Mouse (Mus musculus) kidney, adult 11 months (tissue): ENCODE data around the gene Ccl25.

Experiments used
- DNase-seq: peaks from one replicate; pipeline ENCODE4 v3.0.0; 2022

Gene Ccl25

DNA sequence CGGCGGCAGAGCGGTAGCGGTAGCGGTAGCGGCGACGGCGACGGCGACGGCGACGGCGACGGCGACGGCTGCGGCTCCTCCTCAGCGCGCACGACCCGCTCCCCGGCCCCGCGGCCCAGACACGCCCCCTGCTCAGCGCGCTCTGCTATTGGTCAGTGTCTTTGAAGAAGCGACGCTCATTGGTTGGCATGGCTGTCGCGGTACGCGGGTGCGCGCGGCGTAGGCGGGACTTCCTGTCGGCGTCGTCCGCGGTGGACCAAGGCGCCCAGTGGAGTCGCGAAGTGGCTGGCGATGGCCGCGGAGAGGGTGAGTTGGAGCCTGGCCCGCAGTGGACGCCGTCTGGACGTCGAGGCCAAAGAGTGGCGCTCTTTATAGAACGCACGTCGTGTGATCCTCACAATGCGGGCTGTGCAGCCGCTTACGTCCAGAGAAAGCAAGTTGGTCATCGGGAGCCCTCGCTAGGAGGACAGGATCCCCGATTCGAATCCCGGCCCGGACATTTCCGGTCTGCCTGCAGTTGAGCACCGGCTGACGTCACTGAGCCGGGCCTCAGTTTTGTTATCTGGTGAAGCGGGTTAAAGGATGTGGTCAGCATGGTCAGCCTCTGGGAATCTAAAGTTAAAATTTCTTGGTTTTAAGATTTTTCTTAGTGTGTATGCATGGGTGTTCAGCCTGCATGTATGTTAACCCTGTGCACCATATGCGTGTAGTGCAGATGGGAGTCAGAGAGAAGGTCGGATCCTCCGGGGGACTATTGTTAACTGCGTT is at the start of gene Ccl25, which contains the start of gene Elavl1:
Ccl25 (plus strand) TSS at position 228 of the 768 bp plus-strand sequence.
Elavl1 (minus strand) TSS at position 431 of the 768 bp plus-strand sequence.
- peak; percentile 95 for DNase-seq

DNA sequence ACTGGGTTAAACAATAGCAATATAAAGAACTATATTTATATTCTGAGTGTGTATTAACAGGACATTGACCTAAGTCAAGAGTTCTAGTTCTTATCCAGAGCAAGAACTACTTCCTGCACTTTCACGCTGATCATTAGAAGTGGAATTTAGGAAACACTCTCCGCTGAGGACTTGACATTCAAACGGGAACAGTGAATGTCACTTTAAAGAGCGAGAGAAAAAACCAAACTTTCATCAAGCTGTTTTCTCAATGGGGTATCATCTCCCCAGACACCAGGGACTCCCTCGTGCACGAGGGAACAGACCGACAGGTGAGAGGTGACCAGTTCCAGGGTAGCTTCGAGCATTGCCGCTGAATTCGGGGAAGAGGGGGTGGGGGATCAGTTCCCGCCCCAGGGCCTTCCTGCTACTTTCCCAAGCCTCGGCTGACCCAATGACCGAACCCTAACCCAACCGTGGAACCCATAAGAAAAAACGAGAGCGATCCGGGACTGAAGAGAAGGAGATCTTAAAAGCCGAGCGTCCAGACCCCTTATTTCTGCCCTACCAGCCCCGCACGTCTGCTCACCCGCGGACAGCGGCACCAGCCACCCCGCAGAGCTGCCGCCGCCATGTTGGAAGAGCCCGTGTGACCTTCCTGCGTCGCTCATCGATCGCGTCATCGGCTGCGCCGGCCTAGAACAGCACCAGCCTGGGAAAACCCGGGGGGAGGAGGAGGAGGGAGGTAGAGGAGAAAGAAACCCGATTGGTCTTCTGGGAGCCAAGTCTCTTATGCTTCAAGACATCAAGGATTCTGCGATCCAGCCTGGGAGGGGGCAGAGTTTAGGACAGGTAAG is 49.5 kb upstream of the Ccl25 start, which contains the start of gene Timm44:
Timm44 (minus strand) TSS at position 639 of the 836 bp plus-strand sequence.
- peak; percentile 93 for DNase-seq

DNA sequence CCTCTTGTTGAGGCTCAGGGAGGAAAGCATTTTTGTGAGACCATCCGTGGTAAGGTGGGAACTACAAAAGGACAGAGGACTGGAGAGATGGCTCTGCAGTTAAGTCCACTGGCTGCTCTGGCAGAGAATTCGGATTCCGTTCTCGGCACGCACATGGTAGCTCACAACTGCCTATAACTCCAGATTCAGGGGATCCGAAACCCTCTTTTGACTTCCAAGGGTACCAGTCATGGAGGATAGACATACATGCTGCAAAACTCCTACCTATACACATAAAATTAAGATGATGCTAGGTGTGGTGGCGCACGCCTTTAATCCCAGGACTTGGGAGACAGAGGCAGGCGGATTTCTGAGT is 48.9 kb upstream of the Ccl25 start:
- DNase-seq = no peak

DNA sequence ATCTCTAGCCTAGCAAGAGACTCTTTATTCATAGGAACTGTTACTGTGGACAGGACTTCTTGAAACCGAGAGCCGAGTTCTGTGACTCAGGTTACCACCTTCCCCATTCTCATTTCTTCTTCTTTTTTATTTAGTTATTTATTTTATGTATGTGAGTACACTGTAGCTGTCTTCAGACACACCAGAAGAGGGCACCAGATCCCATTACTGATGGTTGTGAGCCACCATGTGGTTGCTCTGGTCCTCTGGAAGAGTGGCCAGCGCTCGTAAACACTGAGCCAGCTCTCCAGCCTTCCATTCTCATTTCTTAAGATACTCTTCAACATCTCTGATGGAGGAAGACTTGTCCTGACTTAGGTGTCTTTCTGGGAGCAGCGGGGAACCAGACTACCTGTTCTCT is 32.3 kb upstream of the Ccl25 start:
- no peak for DNase-seq

DNA sequence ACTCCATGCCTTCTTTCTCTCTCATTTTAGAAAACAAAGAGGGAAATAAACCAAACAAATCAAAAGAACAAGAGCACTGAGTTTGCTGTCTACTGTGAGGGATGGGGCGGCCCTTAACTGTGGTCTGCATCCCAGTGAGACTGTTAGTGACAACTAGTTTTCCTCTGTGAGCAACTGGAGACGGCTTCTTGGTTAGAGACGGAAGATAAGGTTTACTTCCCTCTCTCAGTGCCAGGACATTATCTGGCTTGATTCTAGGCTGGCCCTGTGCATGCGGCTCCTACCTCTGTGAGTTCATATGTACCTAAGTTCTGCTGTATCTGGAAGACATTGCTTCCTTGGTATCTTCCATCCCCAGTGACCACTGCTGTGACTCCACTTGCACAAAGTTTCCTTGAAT is 27.2 kb upstream of the Ccl25 start:
- DNase-seq = no peak

DNA sequence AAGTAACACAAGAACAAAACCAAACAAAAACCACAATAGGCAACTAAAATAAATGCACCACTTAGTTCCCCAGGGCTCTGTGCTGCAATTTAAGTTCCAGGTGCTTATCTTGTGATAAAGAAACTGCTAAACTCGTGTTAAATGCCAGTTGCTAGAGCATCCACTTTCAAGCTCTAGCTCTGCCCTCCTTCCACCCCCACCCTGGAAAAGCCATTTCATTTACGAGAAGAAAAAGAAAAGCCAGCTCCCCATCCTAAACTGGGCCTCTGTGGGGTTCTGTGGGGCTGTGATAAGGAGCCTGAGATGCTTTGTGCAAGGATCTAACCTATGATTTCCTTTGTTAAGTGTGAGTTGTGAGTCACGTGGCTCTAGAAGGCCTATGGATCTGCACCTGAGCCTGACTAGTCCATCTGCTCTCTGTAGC is 20.9 kb upstream of the Ccl25 start:
- DNase-seq = no peak

DNA sequence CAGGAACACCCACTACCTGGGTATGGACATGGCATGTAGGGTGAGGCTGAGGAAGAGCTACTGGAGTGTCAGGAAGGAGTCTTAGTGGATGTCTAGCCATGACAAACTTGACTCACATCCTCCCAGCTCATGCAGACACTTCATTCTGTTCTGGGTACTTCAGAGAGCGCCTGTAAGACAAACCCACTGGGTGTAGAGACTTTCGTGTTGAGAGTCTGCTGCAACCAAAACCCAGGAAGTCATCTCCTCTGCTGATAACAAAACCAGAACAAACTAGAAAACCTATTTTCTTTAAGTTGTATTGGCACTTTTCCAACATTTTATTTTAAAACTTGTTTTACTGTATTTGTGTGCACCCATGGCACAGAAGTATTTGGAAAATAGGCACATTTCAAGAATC is 19.2 kb upstream of the Ccl25 start:
- no peak for DNase-seq

DNA sequence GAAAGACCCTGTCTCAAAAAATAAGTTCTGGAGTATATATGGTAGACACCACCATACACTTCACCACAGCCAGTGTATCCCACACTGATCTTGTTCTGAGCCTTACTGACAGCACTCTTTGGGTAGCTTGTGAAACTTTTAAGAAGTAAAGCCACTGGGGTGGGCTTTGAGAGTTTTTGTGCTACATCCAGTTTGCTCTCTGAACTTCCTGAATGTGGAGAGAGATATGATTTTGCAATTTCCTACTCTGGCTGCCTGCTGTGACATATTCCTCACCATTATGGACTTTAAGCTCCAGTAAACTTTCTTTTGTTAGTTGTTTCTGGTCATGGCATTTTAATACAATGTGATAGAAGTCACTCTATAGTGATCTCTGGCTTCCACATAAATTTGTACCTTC is 12.9 kb upstream of the Ccl25 start:
- no peak for DNase-seq

DNA sequence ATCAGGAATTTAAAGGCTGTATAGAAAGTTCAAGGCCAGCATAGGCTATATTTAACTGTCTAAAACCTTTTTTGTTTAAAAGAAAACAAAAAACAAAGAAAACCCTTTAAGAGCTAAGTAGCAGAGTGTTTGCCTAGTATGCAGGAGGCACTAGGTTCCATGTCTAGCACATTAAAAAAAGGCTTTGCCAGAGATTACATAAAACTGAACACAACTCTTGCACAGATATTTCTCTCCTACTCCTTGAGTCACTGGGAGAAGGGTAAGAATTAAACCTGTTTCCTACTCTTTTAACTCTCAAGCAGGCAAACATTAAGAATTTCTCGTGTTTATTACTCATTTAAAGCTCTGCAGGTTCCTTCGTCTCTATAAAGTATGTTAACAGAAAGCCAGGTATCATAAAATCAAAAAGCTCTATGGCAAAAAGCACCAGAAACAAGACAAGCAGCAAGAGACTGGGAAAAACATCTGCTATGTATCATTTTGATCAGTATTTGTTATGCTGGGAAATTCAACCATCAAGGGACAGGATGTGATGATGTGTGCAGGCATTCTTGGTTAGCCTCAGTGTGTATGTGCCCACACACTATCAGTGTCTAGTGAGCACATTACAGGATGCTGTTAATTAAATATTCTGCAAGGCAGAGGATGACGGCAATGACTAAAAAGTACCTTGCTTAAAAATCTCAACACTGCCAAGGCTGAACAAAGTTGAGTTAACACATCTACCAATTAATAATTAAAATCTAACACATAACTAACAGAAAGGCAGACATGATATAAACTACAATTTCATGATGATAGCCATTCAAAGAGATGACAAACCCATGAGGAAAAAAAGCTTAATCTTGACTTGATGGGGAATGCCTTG is 11.5 kb upstream of the Ccl25 start:
- no peak for DNase-seq

DNA sequence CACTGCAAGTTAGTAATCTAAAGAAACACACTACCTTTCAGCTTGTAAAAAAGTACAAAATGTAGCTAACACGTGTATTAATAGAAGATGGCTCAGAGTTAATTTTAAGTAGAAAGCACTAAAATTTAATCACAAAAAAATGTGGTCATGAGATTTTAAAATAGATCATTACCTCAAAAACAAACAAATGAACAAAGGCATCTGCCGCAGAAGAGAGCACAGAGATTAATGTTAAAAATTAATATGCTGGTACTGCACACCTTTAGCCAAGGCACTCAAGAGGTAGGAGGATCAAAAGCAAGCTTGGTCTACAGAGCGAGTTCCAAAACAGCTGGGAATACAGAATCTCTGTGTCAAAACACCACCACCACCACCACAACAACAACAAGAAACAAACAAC is 10.2 kb upstream of the Ccl25 start:
- DNase-seq = no peak

DNA sequence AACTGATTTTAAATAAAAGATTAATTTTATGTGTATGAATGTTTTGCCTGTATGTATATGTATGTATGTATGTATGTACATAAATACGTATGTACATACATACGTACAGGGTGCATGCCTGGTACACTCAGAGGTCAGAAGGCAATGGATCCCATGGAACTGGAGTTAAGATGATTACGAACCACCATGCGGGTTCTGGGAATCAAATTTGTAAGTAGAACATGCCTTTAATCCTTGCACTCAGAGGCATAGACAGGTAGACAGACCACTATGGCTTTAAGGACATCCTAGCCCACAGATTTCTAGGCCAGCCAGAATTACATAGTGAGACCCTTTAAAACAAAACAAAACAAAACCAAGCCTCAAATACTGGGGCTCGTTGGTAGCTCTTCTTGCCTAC is 6.9 kb upstream of the Ccl25 start:
- no peak for DNase-seq

DNA sequence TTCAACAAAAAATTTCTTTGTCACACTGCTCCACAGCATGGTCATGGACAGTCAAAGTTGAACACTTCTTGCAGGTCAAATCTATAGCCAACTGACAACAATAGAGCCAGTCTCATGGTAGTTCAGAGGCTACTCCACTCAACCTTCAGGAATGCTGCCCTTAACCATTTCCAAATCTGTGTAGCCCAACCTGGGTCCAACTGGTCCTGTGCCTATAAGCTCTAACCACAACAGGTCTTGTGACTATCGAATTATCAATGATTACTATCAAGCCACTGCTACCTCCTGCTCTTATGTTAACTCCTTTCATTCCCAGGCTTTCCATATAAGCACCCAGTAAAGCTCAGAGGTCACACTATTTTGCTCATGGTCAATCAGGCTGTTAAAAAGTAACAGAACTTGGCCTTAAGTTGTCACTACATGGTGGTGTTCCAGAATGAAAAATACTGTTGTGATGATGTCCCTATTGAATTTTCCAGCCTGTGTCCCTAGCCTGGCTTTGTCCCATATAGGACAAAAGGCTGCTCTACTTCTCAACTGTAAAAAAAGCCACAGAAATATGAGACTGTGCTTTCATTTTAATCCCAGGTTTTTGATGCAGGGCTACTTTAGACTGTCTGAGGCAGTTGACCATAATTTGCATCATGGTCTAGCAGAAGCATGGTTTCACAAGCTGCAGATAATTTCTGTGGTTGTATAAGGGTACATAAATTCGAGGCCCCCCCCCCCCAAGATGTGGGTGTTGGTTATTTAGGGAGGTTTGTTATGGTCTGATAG is 6.0 kb upstream of the Ccl25 start:
- DNase-seq = peak; percentile 58

DNA sequence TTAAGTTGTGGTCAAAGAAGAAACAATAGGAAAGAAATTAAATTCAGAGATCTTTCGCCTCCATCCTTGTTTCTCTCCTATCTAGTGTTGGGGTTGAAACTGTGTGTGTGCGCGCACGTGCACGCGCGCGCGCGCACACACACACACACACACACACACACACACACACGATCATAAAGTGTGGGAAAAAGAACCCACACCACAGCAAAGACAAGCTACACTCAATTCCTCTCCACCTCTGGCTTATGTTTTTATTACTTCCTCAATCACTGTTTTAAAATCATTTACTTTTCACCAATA is 5.5 kb upstream of the Ccl25 start:
- DNase-seq = no peak

DNA sequence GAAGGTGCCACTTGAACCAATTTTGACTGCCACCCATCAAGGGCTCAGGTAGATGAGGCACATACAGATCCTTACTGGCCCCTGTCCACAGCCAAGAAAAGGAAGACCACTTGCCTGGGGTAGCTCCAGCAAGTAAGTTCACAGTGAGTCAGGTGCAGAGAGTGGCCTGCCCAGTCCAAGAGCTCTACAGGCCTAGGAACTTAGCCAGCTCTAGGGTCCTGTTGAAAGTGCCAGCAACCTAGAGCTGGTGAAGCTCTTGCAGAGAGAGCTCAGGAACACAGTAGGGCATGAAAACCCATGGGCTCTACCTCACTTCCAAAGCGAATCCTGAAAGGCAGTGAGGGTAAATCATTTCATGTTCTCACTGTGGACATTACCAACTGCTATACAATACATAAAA is 4.6 kb upstream of the Ccl25 start:
- DNase-seq = no peak

DNA sequence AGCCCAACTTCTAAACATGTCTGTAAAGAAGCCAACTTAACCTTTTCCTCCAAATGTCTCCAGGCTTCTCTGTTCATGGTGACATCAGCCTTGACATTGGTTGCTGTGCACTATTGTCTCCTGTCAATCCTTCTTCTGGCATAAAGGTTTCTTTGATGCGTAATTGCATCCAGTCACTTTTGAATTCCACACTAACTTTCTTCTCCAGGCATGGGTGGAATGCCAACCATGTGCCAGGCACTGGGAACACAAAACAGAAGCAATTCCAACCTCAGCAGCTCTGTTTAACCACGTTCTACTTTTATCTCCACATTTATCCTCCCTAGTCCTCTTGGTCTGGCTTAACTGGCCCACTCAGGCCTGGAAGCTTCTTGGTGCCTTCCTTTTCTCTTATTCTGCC is 4.0 kb upstream of the Ccl25 start:
- DNase-seq = no peak

DNA sequence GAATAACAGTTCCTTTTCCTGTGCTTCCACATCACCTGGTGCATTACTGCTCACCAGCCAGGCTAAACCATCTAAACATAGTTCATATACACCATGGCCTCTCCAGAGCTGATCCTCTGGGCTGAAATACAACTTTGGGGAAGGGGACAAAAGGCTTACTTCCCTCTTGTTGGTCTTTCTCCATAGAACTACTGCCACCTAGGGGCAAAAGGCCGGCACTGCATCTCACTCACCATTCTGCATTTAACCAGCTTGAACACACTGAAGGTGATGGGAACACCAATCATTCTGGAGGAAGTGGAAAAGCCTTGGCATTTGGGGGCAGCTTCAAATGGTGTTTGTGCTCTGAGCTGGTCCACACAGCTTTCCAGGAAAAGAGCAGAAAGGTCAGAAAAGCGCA is 2.5 kb upstream of the Ccl25 start:
- peak; percentile 81 for DNase-seq

DNA sequence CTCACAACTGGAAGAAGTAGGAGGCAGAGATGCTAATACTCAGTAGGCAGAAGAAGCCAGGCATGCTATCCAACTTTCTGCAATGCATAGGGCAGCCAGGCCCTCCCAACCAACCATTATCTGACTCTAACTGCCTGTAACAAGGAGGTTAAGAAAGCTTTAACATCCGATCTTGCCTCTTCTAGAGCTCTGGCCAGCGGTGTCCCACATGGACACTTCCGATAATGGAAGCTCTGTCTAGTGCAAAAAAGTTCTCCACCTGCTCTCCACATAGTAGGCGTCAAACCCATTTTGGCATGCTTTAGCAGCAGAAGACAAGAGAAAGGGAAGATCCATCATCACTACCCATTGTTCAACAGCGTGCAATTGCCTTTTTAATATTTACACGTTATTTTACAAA is 1.1 kb upstream of the Ccl25 start:
- no peak for DNase-seq

DNA sequence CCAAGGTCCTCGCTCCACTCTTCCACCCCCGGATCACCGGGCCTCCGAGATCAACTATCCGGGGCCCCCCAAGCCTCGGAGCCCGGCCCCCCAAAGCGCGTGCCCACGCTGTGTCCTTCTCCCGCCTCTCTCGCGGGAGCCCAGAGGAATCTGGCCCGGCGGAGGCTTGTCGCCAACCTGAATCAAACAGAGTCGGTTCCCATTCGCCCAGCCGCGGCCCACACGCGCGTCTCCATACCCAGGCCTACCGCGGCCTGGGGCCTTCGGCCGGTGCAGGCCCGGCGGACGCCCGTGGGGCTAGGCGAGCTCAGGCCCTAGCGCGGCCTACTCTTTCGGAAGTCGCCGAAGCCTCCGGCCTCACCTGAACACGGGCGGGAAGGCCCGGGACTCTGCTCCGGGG is 485 bp upstream of the Ccl25 start:
- no peak for DNase-seq

DNA sequence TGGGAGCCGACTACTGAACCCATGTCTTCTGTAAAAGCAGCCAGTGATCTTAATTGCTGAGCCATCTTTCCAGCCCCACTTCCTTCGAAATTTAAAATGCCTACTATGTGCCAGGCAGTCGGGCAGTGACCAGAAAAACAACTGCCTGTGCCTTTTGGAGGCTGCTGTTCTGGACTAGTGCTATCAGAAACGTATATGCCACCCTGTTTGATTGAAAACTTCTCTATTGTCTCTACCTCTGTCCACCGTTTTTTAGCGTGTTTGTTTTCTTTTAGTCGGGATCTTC is 684 bp downstream of the Ccl25 start:
- DNase-seq = no peak

DNA sequence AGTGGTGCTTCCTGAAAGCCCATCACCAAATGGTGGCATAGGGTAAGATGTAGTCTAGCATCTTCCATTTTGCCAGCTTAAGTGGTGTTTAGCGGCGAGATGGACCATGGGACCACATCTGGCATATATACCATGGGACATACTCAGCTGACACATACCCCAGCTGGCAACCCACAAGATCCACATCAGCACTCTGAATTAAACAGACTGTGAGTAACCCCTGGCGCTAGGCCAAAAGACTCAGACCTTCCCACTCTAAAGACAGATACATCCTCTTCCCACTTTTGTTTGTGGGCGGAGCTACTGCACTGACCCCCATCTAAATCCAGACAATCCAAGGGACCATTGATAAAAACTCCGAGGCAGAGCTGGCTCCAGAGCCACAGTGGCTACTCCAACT is 4.0 kb downstream of the Ccl25 start:
- no peak for DNase-seq

DNA sequence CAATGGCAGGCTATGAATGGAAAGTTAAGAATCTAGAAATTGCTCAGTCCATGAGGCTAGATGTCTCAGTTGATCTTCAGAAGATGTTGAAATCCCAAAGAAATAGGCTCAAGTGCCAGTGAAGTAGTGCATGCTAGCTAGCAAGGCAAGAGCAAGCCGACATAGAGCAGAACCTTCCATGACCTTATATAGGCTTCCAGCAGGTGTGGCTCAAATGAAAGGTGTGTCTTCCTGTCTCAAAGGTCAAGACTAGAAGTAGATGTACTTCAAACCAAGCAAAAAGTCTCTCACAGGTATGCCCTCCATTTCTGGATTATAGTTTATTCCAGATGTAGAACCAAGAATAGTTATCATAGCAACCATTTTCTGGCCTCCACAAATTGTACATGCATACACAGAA is 9.0 kb downstream of the Ccl25 start:
- DNase-seq = no peak

DNA sequence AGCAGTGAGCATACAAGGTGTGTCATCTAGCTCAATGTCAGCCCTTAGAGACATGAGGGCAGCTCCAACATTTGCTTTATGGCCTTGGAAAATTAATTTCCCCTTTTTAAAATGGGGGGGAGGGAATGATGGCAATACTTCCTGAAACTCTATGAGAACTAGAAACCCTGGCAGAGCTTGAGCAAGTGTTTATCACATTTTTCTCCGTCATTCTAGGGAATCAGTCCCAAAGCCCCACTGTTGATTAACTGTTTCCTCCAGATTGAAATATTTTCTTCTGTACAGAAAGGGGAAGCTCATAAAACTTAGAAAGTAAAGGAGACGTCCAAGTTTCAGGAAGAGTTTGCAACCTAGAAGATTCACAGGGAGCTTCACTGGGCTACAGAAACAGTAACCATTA is 10.7 kb downstream of the Ccl25 start:
- DNase-seq = no peak

DNA sequence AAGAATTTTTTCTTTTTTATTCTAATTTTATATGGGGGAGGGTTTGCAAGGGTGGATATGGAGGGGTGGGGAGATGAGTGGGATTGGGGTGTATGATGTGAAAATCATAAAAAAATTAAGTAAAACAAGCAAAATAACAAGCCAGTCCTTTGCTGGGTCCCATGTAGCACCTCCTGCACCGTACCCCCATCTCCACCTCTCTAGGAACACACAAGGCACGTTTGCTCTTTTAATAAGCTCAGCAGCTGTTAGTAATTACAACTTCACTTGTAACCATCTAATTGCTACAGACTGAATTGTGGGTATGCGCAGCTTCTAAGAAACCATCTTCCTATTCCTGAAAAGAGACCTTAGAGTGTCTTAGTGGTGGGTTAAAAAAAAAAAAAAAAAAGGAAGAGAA is 15.2 kb downstream of the Ccl25 start:
- no peak for DNase-seq
